Mouse (Mus musculus): Measurements from ENCODE around the gene Col12a1. TPM values are rescaled to one million over a fixed set of nuclear protein-coding genes. Genes with fewer than 3 reads are reported as not detected.

Col12a1 gene
- polyA plus RNA-seq, 1 experiment = 4.7 TPM

- peaks cover 17% of the 10 kb centered on the region for H3K4me1 ChIP-seq (ENCODE audit: control insufficient read depth, insufficient read depth, low read length)
- H3K27ac ChIP-seq (ENCODE audit: control insufficient read depth, insufficient read depth, low read depth, low read length) = no peak overlapping the region
- no peak overlapping the region for H3K4me3 ChIP-seq (ENCODE audit: control insufficient read depth, low read depth, low read length)
- peaks cover 7% of the 10 kb centered on the region; the same call in 1 of the 2 replicates for H3K27me3 ChIP-seq (ENCODE audit: control insufficient read depth, insufficient read depth, low read length)
- no peaks in the 10 kb centered on the region for H3K36me3 ChIP-seq (ENCODE audit: control insufficient read depth, insufficient read depth, low read length)
- TF ChIP-seq POLR2A (IDR thresholded peaks at IDR 0.05; ENCODE audit: control insufficient read depth, low read depth, low read length) (no peak), CTCF (IDR thresholded peaks at IDR 0.05; ENCODE audit: control insufficient read depth, insufficient read depth, insufficient replicate concordance, low read depth, low read length) (no peak)
These were observed 820 bp upstream of the Col12a1 start for GRCm38 (mm10) chr9:79719451-79719850.

- Histone ChIP-seq H3K4me3 (ENCODE audit: control insufficient read depth, low read depth, low read length) (peak overlapping the region; percentile 56), H3K36me3 (ENCODE audit: control insufficient read depth, insufficient read depth, low read length) (no peaks in the 10 kb centered on the region), H3K27me3 (ENCODE audit: control insufficient read depth, insufficient read depth, low read length) (peaks cover 7% of the 10 kb centered on the region; the same call in 1 of the 2 replicates), H3K4me1 (ENCODE audit: control insufficient read depth, insufficient read depth, low read length) (peaks cover 20% of the 10 kb centered on the region), H3K27ac (ENCODE audit: control insufficient read depth, insufficient read depth, low read depth, low read length) (no peak overlapping the region)
- TF ChIP-seq CTCF (IDR thresholded peaks at IDR 0.05; ENCODE audit: control insufficient read depth, insufficient read depth, insufficient replicate concordance, low read depth, low read length) (no peak), POLR2A (IDR thresholded peaks at IDR 0.05; ENCODE audit: control insufficient read depth, low read depth, low read length) (no peak)
These were observed 675 bp downstream of the Col12a1 start for GRCm38 (mm10) chr9:79717836-79718475.

- no peak overlapping the region for H3K27ac ChIP-seq (ENCODE audit: control insufficient read depth, insufficient read depth, low read depth, low read length)
- no peaks in the 10 kb centered on the region for H3K36me3 ChIP-seq (ENCODE audit: control insufficient read depth, insufficient read depth, low read length)
- TF ChIP-seq POLR2A (IDR thresholded peaks at IDR 0.05; ENCODE audit: control insufficient read depth, low read depth, low read length) = no peak
- H3K4me1 ChIP-seq (ENCODE audit: control insufficient read depth, insufficient read depth, low read length) = peaks cover 20% of the 10 kb centered on the region
- H3K4me3 ChIP-seq (ENCODE audit: control insufficient read depth, low read depth, low read length) = no peak overlapping the region
- H3K27me3 ChIP-seq (ENCODE audit: control insufficient read depth, insufficient read depth, low read length) = peaks cover 7% of the 10 kb centered on the region; the same call in 1 of the 2 replicates
These were observed 1.5 kb downstream of the Col12a1 start for GRCm38 (mm10) chr9:79716909-79717835.

GRCm38 (mm10) chr9:79716496-79716895, 2.1 kb downstream of the Col12a1 start:
- H3K27me3 ChIP-seq (ENCODE audit: control insufficient read depth, insufficient read depth, low read length) = peaks cover 7% of the 10 kb centered on the region; the same call in 1 of the 2 replicates
- H3K4me1 ChIP-seq (ENCODE audit: control insufficient read depth, insufficient read depth, low read length) = peaks cover 20% of the 10 kb centered on the region
- no peak overlapping the region for H3K4me3 ChIP-seq (ENCODE audit: control insufficient read depth, low read depth, low read length)
- H3K27ac ChIP-seq (ENCODE audit: control insufficient read depth, insufficient read depth, low read depth, low read length) = no peak overlapping the region
- no peak for TF ChIP-seq POLR2A (IDR thresholded peaks at IDR 0.05; ENCODE audit: control insufficient read depth, low read depth, low read length)
- TF ChIP-seq CTCF (IDR thresholded peaks at IDR 0.05; ENCODE audit: control insufficient read depth, insufficient read depth, insufficient replicate concordance, low read depth, low read length) = no peak
- H3K36me3 ChIP-seq (ENCODE audit: control insufficient read depth, insufficient read depth, low read length) = no peaks in the 10 kb centered on the region

GRCm38 (mm10) chr9:79714471-79715045, 4.1 kb downstream of the Col12a1 start:
- Histone ChIP-seq H3K4me3 (ENCODE audit: control insufficient read depth, low read depth, low read length) (no peak overlapping the region; the same call in 1 of the 2 replicates), H3K4me1 (ENCODE audit: control insufficient read depth, insufficient read depth, low read length) (peaks cover 20% of the 10 kb centered on the region), H3K36me3 (ENCODE audit: control insufficient read depth, insufficient read depth, low read length) (no peaks in the 10 kb centered on the region), H3K27me3 (ENCODE audit: control insufficient read depth, insufficient read depth, low read length) (peaks cover 7% of the 10 kb centered on the region; the same call in 1 of the 2 replicates), H3K27ac (ENCODE audit: control insufficient read depth, insufficient read depth, low read depth, low read length) (no peak overlapping the region)
- no peak for TF ChIP-seq CTCF (IDR thresholded peaks at IDR 0.05; ENCODE audit: control insufficient read depth, insufficient read depth, insufficient replicate concordance, low read depth, low read length)
- TF ChIP-seq POLR2A (IDR thresholded peaks at IDR 0.05; ENCODE audit: control insufficient read depth, low read depth, low read length) = no peak

GRCm38 (mm10) chr9:79689771-79690535, 28.7 kb downstream of the Col12a1 start:
- Histone ChIP-seq H3K4me3 (ENCODE audit: control insufficient read depth, low read depth, low read length) (no peak overlapping the region), H3K27ac (ENCODE audit: control insufficient read depth, insufficient read depth, low read depth, low read length) (no peak overlapping the region), H3K27me3 (ENCODE audit: control insufficient read depth, insufficient read depth, low read length) (no peaks in the 10 kb centered on the region), H3K4me1 (ENCODE audit: control insufficient read depth, insufficient read depth, low read length) (no peaks in the 10 kb centered on the region), H3K36me3 (ENCODE audit: control insufficient read depth, insufficient read depth, low read length) (no peaks in the 10 kb centered on the region)
- TF ChIP-seq POLR2A (IDR thresholded peaks at IDR 0.05; ENCODE audit: control insufficient read depth, low read depth, low read length) = no peak
- no peak for TF ChIP-seq CTCF (IDR thresholded peaks at IDR 0.05; ENCODE audit: control insufficient read depth, insufficient read depth, insufficient replicate concordance, low read depth, low read length)

Measured in testis, adult 2 months (tissue).